Mouse (Mus musculus) stomach, embryonic 14.5 days (tissue): ENCODE measurements at regions not wholly inside any gene's neighbourhood (a gene's known extent, or its start where the extent isn't known, plus 50 kb on each side); places are given as distances from the start of the nearest gene placed in this dataset.

Experiments used
- ATAC-seq: fragments of 200-750 bp; cut with Nextera tagmentation; 2 replicates; pipeline ENCODE4 v1.8.0; 2017; ENCODE audit warnings: low read depth, moderate TSS enrichment; ENCODE audit not compliant: insufficient number of reproducible peaks, insufficient read depth, low FRiP score
- H3K27ac ChIP-seq: fragments of 300-500 bp; sonication (generic); 2 replicates; pipeline ENCODE4 v1.5.1; 2014; ENCODE audit warnings: mild to moderate bottlenecking, low read length, moderate library complexity, mixed read lengths
- H3K27me3 ChIP-seq: fragments of 300-500 bp; sonication (generic); 2 replicates; pipeline ENCODE4 v1.6.1; 2014; ENCODE audit warnings: low read length, control low read depth, mixed read lengths; ENCODE audit not compliant: control insufficient read depth, insufficient read depth
- H3K36me3 ChIP-seq: fragments of 300-500 bp; sonication (generic); 2 replicates; pipeline ENCODE4 v1.6.1; 2014; ENCODE audit warnings: mild to moderate bottlenecking, control low read depth, low read length, moderate library complexity, mixed read lengths; ENCODE audit not compliant: control insufficient read depth, insufficient read depth
- H3K4me1 ChIP-seq: fragments of 300-500 bp; sonication (generic); 2 replicates; pipeline ENCODE4 v1.6.1; 2014; ENCODE audit warnings: low read length, control low read depth, mixed read lengths; ENCODE audit not compliant: control insufficient read depth, insufficient read depth
- H3K4me2 ChIP-seq: fragments of 300-500 bp; sonication (generic); replicated peaks from 2 replicates; pipeline ENCODE4 v1.6.1; 2014; ENCODE audit warnings: low read depth, low read length, control low read depth
- H3K4me3 ChIP-seq: fragments of 300-500 bp; sonication (generic); 2 replicates; pipeline ENCODE4 v1.5.1; 2014; ENCODE audit warnings: low read depth, low read length, control low read depth
- H3K9ac ChIP-seq: fragments of 300-500 bp; sonication (generic); replicated peaks from 2 replicates; pipeline ENCODE4 v1.6.1; 2014; ENCODE audit warnings: low read depth, mild to moderate bottlenecking, control low read depth, low read length, moderate library complexity, mixed read lengths
- H3K9me3 ChIP-seq: fragments of 300-500 bp; sonication (generic); 2 replicates; pipeline ENCODE4 v1.6.1; 2016; ENCODE audit warnings: low read depth, low read length, control low read depth; ENCODE audit not compliant: control insufficient read depth
- WGBS: fragments of 180-500 bp; shearing (Covaris S2); extraction: QIAGEN DNeasy Blood & Tissue Kit; methylation state at CpG from one replicate; pipeline ENCODE4 v1.1.7; 2014; 5-methylcytosine and 5-hydroxymethylcytosine counted together

DNA sequence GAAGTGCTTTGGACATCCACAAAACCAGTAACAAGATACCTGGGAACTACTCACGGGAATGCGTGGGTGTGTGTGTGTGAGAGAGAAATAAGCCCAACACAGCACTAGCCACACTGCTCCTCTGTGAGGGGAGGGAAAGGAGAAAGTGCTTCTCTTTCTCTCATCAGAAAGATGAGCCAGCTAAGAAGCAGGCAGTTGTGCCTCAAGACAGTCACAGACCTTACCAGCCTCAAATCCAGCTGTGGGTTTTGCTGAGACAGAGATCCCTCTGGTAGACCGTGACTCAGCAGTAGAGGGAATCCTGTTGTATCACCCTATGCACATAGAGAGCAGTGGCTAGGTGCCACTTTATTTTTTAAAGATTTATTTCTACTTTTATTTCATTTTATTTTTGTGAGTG lies 326.7 kb upstream of the Slc30a5 start:
- WGBS, result 78% methylated on average over 3 of the region's 3 CpGs
- Histone ChIP-seq H3K4me2 (no peak overlapping the region), H3K27me3 (no peaks in the 10 kb centered on the region), H3K4me1 (no peaks in the 10 kb centered on the region), H3K9ac (no peak overlapping the region), H3K9me3 (no peaks in the 10 kb centered on the region), H3K27ac (no peak overlapping the region), H3K4me3 (no peak overlapping the region), H3K36me3 (no peaks in the 10 kb centered on the region)
- no peak for ATAC-seq

DNA sequence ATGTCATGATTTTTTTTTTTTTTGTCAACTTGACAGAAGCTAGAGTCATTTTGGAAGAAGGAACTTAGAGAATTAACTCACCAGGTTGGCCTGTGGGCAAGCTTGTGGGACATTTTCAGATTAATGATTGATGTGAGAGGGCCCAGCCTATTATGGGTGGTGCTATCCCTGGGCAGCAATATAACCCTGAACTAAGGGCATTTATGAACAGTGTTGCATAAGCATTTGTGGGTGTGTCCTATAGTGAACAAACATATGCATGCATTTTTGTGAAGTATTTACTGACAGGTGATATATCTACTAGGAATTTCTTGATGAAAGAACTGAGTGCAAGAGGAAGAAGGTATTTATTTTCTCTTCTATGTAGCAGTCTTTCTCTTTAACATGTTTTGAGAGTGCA lies 320.5 kb upstream of the Slc30a5 start:
- Histone ChIP-seq H3K27me3 (no peaks in the 10 kb centered on the region), H3K4me3 (no peak overlapping the region), H3K4me1 (no peaks in the 10 kb centered on the region), H3K9me3 (no peaks in the 10 kb centered on the region), H3K9ac (no peak overlapping the region), H3K4me2 (no peak overlapping the region), H3K27ac (no peak overlapping the region), H3K36me3 (no peaks in the 10 kb centered on the region)
- ATAC-seq, result no peak

DNA sequence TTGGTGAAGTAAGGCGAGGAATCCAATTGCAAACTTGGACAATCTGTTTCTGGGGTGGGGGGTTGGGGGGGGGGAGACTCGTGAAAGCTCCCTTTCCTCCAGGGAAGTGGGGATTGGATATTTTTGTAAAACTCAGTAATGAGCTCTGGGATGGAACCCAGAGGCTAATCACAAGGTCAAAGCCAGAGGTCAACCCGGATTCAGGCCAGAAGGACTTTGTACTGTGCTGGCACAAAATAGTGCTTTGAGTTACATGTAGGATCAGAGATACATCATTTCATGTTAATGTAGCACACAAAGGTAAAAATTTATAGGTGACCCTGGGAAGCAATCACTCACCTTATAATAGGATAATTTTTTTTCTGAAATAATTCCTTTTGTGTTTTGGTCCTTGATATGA lies 309.5 kb upstream of the Slc30a5 start:
- no peaks in the 10 kb centered on the region for H3K9me3 ChIP-seq
- 64% methylated on average over 3 of the region's 3 CpGs for WGBS
- H3K4me3 ChIP-seq, result no peak overlapping the region
- no peaks in the 10 kb centered on the region for H3K4me1 ChIP-seq
- no peak overlapping the region for H3K4me2 ChIP-seq
- no peaks in the 10 kb centered on the region for H3K27me3 ChIP-seq
- H3K27ac ChIP-seq, result no peak overlapping the region
- ATAC-seq, result no peak
- no peak overlapping the region for H3K9ac ChIP-seq
- no peaks in the 10 kb centered on the region for H3K36me3 ChIP-seq

DNA sequence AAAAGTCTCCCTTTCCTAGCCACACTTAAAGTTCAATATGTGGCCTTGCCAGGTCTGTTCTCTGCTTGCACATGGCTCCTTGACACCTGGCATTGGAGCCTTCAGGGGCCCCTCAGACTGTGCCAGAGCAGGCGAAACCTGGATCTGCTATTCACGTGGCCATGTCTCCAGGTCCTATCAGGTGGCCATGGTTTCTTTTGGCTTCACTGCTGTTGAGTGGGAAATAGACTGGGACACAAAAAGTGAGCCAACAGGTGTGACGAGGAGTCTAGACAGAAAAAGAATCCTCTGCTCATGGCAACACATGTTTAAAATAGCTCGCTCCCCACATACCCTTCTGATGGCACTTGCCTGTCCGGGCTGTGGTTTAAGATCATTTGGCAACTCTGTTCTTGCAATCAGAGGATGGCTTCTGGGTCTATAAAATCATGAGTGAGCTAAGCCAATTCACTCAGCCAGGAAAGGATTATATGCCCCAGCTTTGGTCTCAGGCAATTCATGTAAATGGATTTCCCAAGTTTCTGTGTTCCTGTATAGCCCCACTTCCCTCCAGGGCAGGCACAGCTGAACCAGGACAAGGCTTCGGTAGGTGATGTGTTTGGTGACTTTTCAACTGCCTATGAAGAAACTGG lies 309.0 kb upstream of the Slc30a5 start:
- H3K27me3 ChIP-seq, result no peaks in the 10 kb centered on the region
- WGBS, result 87% methylated on average over 6 of the region's 6 CpGs
- no peak overlapping the region for H3K4me3 ChIP-seq
- no peak overlapping the region for H3K9ac ChIP-seq
- no peaks in the 10 kb centered on the region for H3K36me3 ChIP-seq
- no peak for ATAC-seq
- no peak overlapping the region for H3K27ac ChIP-seq
- no peak overlapping the region for H3K4me2 ChIP-seq
- no peaks in the 10 kb centered on the region for H3K9me3 ChIP-seq
- no peaks in the 10 kb centered on the region for H3K4me1 ChIP-seq

DNA sequence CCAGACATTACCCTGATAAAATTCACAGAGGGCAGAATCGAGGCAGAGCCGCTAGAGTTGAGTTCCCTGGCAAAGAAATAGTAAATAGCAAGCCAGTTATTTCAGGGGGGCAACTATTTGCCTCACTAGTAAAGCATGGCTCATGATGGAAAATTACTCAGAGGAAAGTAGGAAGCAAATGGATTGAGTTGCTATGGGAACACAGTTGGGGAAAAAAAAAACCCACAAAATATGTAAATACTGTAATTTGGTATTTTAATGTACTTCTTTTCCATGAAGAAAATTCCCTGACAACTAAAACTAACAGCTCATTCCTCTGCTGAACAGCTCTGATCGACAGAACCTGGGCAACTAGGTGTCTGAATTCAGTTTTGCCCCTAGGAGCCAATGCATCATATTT lies 296.2 kb upstream of the Slc30a5 start:
- no peak overlapping the region for H3K9ac ChIP-seq
- H3K9me3 ChIP-seq, result no peaks in the 10 kb centered on the region
- no peak for ATAC-seq
- no peak overlapping the region for H3K27ac ChIP-seq
- no peaks in the 10 kb centered on the region for H3K27me3 ChIP-seq
- no peak overlapping the region for H3K4me3 ChIP-seq
- WGBS, result 84% methylated on average over 3 of the region's 3 CpGs
- H3K36me3 ChIP-seq, result no peaks in the 10 kb centered on the region
- H3K4me1 ChIP-seq, result no peaks in the 10 kb centered on the region
- no peak overlapping the region for H3K4me2 ChIP-seq

GRCm38 (mm10) chr13:101127808-101128207 lies 294.6 kb upstream of the Slc30a5 start:
- Histone ChIP-seq H3K4me3 (no peak overlapping the region), H3K27me3 (no peaks in the 10 kb centered on the region), H3K9ac (no peak overlapping the region), H3K4me2 (no peak overlapping the region), H3K36me3 (no peaks in the 10 kb centered on the region), H3K9me3 (no peaks in the 10 kb centered on the region), H3K27ac (no peak overlapping the region), H3K4me1 (no peaks in the 10 kb centered on the region)
- 81% methylated on average over 2 of the region's 2 CpGs for WGBS
- ATAC-seq, result no peak

- H3K4me1 ChIP-seq, result no peaks in the 10 kb centered on the region
- no peak overlapping the region for H3K4me2 ChIP-seq
- no peaks in the 10 kb centered on the region for H3K9me3 ChIP-seq
- H3K4me3 ChIP-seq, result no peak overlapping the region
- H3K27ac ChIP-seq, result no peak overlapping the region
- 80% methylated on average over 3 of the region's 3 CpGs for WGBS
- no peak overlapping the region for H3K9ac ChIP-seq
- H3K27me3 ChIP-seq, result no peaks in the 10 kb centered on the region
- no peaks in the 10 kb centered on the region for H3K36me3 ChIP-seq
- ATAC-seq, result no peak
Observed at GRCm38 (mm10) chr13:101127262-101127661, 294.0 kb upstream of the Slc30a5 start.

DNA sequence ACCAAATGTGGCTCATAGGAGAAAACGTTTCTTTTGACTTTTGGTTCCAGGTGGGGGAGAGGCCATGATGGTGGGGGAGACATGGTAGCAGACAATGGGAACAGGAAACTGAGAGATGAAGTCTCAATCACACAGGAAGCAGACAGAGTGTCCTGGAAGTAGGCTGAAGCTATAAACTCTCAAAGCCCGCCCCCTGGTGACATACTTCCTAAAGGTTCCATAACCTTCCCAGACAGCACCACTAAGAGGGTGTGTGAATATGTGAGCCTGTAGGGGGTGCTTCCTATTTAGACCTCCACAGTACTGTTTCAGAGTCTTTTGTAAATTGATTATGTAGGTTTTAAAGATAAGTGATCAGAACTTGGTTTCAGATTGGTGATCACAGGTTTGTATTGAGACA lies 284.1 kb upstream of the Slc30a5 start:
- Histone ChIP-seq H3K4me3 (no peak overlapping the region), H3K9ac (no peak overlapping the region), H3K27me3 (no peaks in the 10 kb centered on the region), H3K4me2 (no peak overlapping the region), H3K4me1 (no peaks in the 10 kb centered on the region), H3K27ac (no peak overlapping the region), H3K36me3 (no peaks in the 10 kb centered on the region), H3K9me3 (no peaks in the 10 kb centered on the region)
- 86% methylated on average over 2 of the region's 2 CpGs for WGBS
- no peak for ATAC-seq

DNA sequence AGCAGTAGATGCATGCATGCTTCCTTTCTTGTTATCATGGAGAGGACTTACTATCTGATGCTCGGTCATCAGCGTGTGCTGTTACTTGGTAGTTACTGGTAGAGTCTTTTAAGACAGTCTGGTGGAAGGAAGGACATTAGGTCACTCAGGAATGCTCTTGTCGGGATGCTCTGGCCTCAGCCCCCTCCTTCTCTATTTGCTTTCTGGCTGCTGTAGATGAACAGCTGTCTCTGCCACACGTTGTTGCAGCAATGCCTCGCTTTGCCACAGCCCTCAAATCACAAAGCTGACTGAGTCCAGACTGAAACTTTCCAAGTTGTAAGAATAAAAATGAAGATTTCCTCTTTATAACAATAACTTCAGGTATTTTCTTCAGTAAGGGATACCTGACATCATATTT lies 282.1 kb upstream of the Slc30a5 start:
- no peak for ATAC-seq
- Histone ChIP-seq H3K4me3 (no peak overlapping the region), H3K27ac (no peak overlapping the region), H3K9me3 (no peaks in the 10 kb centered on the region), H3K27me3 (no peaks in the 10 kb centered on the region), H3K4me1 (no peaks in the 10 kb centered on the region), H3K9ac (no peak overlapping the region), H3K36me3 (no peaks in the 10 kb centered on the region), H3K4me2 (no peak overlapping the region)
- 58% methylated on average over 5 of the region's 5 CpGs for WGBS
